ENCODE assay signal across 9 mouse cellular contexts in genomic region chr1:78864351-78864750, GRCm38 (mm10). TPM values are rescaled to one million over a fixed set of nuclear protein-coding genes. Genes with fewer than 3 reads are reported as not detected.
A peak's percentile ranks its signal among the peaks of the same experiment; 100 is the strongest.
DNase-seq lines count a peak whose midpoint lies in the region; ATAC-seq and TF ChIP-seq lines count a peak whose summit lies in the region.
"Had no signal": no experiment of that assay in that cellular context is flagged by ENCODE, and none has a peak within 500 bp of the region (broad histone marks: within the 10 kb centered on the region; RNA-seq: fewer than 3 reads in every experiment).

No protein-coding gene starts in this region.

- ATAC-seq in forebrain, postnatal 0 days, result no peak
- ATAC-seq in forebrain, embryonic 11.5 days (replicated peaks; ENCODE audit: low FRiP score), result no peak
- ATAC-seq in heart, embryonic 14.5 days (ENCODE audit: insufficient number of reproducible peaks, insufficient read depth, low FRiP score, low read depth), result no peak
- no peak for ATAC-seq in limb, embryonic 14.5 days (ENCODE audit: low FRiP score, low read depth)

- TF ChIP-seq CTCF in forebrain, postnatal 0 days (IDR thresholded peaks at IDR 0.05; ENCODE audit: low read depth), result no peak

- H3K9ac ChIP-seq in forebrain, postnatal 0 days, result no peak overlapping the region
- H3K9ac ChIP-seq in forebrain, embryonic 11.5 days (ENCODE audit: low read length), result no peak overlapping the region
- H3K9ac ChIP-seq in heart, embryonic 14.5 days (ENCODE audit: low read length), result no peak overlapping the region
- H3K9ac ChIP-seq in limb, embryonic 14.5 days (ENCODE audit: low read depth, low read length, severe bottlenecking), result no peak overlapping the region

- 0 out of 2 replicates have a peak overlapping the region, but pooled peaks have one; percentile 16 for H3K27ac ChIP-seq in forebrain, postnatal 0 days (ENCODE audit: low read depth, low read length)
- no peak overlapping the region for H3K27ac ChIP-seq in forebrain, embryonic 11.5 days (ENCODE audit: low read depth, low read length)
- H3K27ac ChIP-seq in heart, embryonic 14.5 days (replicated peaks in 1 of 2; ENCODE audit: control insufficient read depth in 1 of 2, insufficient read depth in 1 of 2, low read depth in 2 of 2, low read length in 2 of 2), result peak overlapping the region; percentile 70 to 80
- H3K27ac ChIP-seq in limb, embryonic 14.5 days (replicated peaks; ENCODE audit: low read depth, low read length), result 0 out of 2 replicates have a peak overlapping the region, but pooled peaks have one; percentile 48

- DNase-seq in forebrain, postnatal 0 days, result no peak
- no peak for DNase-seq in forebrain, embryonic 11.5 days (ENCODE audit: low spot score)
- peak; percentile 20 for DNase-seq in adrenal gland, postnatal 25 days
- DNase-seq in limb, embryonic 14.5 days (ENCODE audit: low spot score), result no peak
- DNase-seq in thymus, postnatal 25 days, result no peak
- no peak for DNase-seq in thymus, postnatal 10 days (ENCODE audit: low spot score in 2 of 2)
- DNase-seq in layer of hippocampus, adult 9-10 months (ENCODE audit: low spot score), result no peak

- H3K36me3 ChIP-seq in forebrain, postnatal 0 days (ENCODE audit: insufficient read depth), result no peaks in the 10 kb centered on the region
- no peaks in the 10 kb centered on the region for H3K36me3 ChIP-seq in forebrain, embryonic 11.5 days (ENCODE audit: control insufficient read depth, insufficient read depth, low read length)
- H3K36me3 ChIP-seq in heart, embryonic 14.5 days (ENCODE audit: control insufficient read depth, insufficient read depth, low read length), result no peaks in the 10 kb centered on the region
- H3K36me3 ChIP-seq in limb, embryonic 14.5 days (ENCODE audit: control insufficient read depth, insufficient read depth, low read length), result no peaks in the 10 kb centered on the region

- TF ChIP-seq POLR2A in limb, embryonic 14.5 days (IDR thresholded peaks at IDR 0.05; ENCODE audit: borderline replicate concordance, extremely low read depth, insufficient read depth, insufficient read length), result no peak

- H3K4me3 ChIP-seq in forebrain, postnatal 0 days (ENCODE audit: low read depth, low read length), result no peak overlapping the region
- H3K4me3 ChIP-seq in forebrain, embryonic 11.5 days (ENCODE audit: low read depth, low read length), result no peak overlapping the region
- H3K4me3 ChIP-seq in heart, embryonic 14.5 days (ENCODE audit: control insufficient read depth in 1 of 2, insufficient read depth in 1 of 2, low read depth in 1 of 2, low read length in 2 of 2), result no peak overlapping the region
- no peak overlapping the region for H3K4me3 ChIP-seq in limb, embryonic 14.5 days (replicated peaks; ENCODE audit: low read length)

- 60% methylated on average over 6 of the region's 6 CpGs for WGBS in forebrain, postnatal 0 days
- 86% methylated on average over 6 of the region's 6 CpGs for WGBS in forebrain, embryonic 11.5 days
- 65% methylated on average over 6 of the region's 6 CpGs for WGBS in heart, embryonic 14.5 days
- WGBS in limb, embryonic 14.5 days, result 51% methylated on average over 6 of the region's 6 CpGs

- H3K9me3 ChIP-seq in forebrain, postnatal 0 days (ENCODE audit: low read length), result no peaks in the 10 kb centered on the region
- no peaks in the 10 kb centered on the region for H3K9me3 ChIP-seq in forebrain, embryonic 11.5 days (ENCODE audit: control insufficient read depth, low read length)
- H3K9me3 ChIP-seq in heart, embryonic 14.5 days (ENCODE audit: control insufficient read depth, low read length), result no peaks in the 10 kb centered on the region
- no peaks in the 10 kb centered on the region for H3K9me3 ChIP-seq in limb, embryonic 14.5 days (ENCODE audit: control insufficient read depth, low read length)

- H3K4me2 ChIP-seq in forebrain, postnatal 0 days (ENCODE audit: low read depth), result no peak overlapping the region
- H3K4me2 ChIP-seq in forebrain, embryonic 11.5 days (ENCODE audit: low read depth, low read length, severe bottlenecking), result no peak overlapping the region
- no peak overlapping the region for H3K4me2 ChIP-seq in heart, embryonic 14.5 days (ENCODE audit: low read length)
- H3K4me2 ChIP-seq in limb, embryonic 14.5 days (replicated peaks; ENCODE audit: low read depth, low read length, severe bottlenecking), result no peak overlapping the region

- H3K27me3 ChIP-seq in forebrain, postnatal 0 days (ENCODE audit: insufficient read depth, low read length), result no peaks in the 10 kb centered on the region
- H3K27me3 ChIP-seq in forebrain, embryonic 11.5 days (ENCODE audit: control insufficient read depth, insufficient read depth, low read length), result no peaks in the 10 kb centered on the region; the same call in 1 of the 2 replicates
- H3K27me3 ChIP-seq in heart, embryonic 14.5 days (ENCODE audit: control insufficient read depth, insufficient read depth, low read length), result no peaks in the 10 kb centered on the region
- no peaks in the 10 kb centered on the region for H3K27me3 ChIP-seq in limb, embryonic 14.5 days (ENCODE audit: control insufficient read depth, insufficient read depth, low read length)

- H3K4me1 ChIP-seq in forebrain, postnatal 0 days (ENCODE audit: insufficient read depth), result no peaks in the 10 kb centered on the region
- H3K4me1 ChIP-seq in forebrain, embryonic 11.5 days (replicated peaks; ENCODE audit: control insufficient read depth, insufficient read depth, low read length), result no peaks in the 10 kb centered on the region
- peaks cover 16 to 20% of the 10 kb centered on the region in 2 experiments for H3K4me1 ChIP-seq in heart, embryonic 14.5 days (ENCODE audit: control insufficient read depth in 2 of 2, insufficient read depth in 2 of 2, low read length in 2 of 2)
- H3K4me1 ChIP-seq in limb, embryonic 14.5 days (ENCODE audit: control insufficient read depth, insufficient read depth, low read length), result 0 out of 2 replicates have a peak, but pooled peaks cover 4% of the 10 kb centered on the region

RNA-seq across cellular contexts. Expression of gene Kcne4, which starts 47.8 kb away (rescaled TPM):
- 0.77 and 2.0 TPM in 2 replicates for total RNA-seq in forebrain, postnatal 0 days (2014; rRNA removed)
- 1.9 and 3.0 TPM in 2 replicates for polyA plus RNA-seq in forebrain, postnatal 0 days (2015; fragmentation: Nextera tagmentation; extraction: Ambion mirVana)
- polyA plus RNA-seq in forebrain, embryonic 11.5 days (2014; fragmentation: Nextera tagmentation; extraction: Ambion mirVana), result 0.52 and 0.75 TPM in 2 replicates
- total RNA-seq in adrenal gland, postnatal 25 days (2021), result 3.8 and 5.3 TPM in 2 replicates
- polyA plus RNA-seq in heart, embryonic 14.5 days (2014; fragmentation: Nextera tagmentation; extraction: Ambion mirVana), result 3.3 and 4.2 TPM in 2 replicates
- 9.0 TPM in 2 replicates for polyA plus RNA-seq in limb, embryonic 14.5 days (2012; rRNA removed)
- polyA plus RNA-seq in limb, embryonic 14.5 days (2014; fragmentation: Nextera tagmentation; extraction: Ambion mirVana), result 18.3 and 21.2 TPM in 2 replicates
- total RNA-seq: monocyte, adult 5-6 weeks had no signal
